ENCODE assay signal across 16 mouse cellular contexts in genomic region chr1:64104665-64105064, GRCm38 (mm10). TPM values are rescaled to one million over a fixed set of nuclear protein-coding genes. Genes with fewer than 3 reads are reported as not detected.
DNase-seq lines count a peak whose midpoint lies in the region; ATAC-seq and TF ChIP-seq lines count a peak whose summit lies in the region.
"Had no signal": no experiment of that assay in that cellular context is flagged by ENCODE, and none has a peak within 500 bp of the region (broad histone marks: within the 10 kb centered on the region; RNA-seq: fewer than 3 reads in every experiment).

No protein-coding gene starts in this region.

- H3K4me3 ChIP-seq in lung, postnatal 0 days (ENCODE audit: low read depth, low read length), result no peak overlapping the region
- H3K4me3 ChIP-seq in liver, embryonic 14.5 days (ENCODE audit: insufficient read depth in 1 of 2, low read depth in 2 of 2, low read length in 2 of 2), result no peak overlapping the region
- H3K4me3 ChIP-seq in stomach, postnatal 0 days (ENCODE audit: low read depth, low read length), result no peak overlapping the region
- H3K4me3 ChIP-seq: embryonic facial prominence, embryonic 13.5 days; forebrain, embryonic 13.5 days; limb, embryonic 10.5 days had no signal

- DNase-seq in lung, postnatal 0 days (ENCODE audit: low spot score), result peak; percentile 68
- DNase-seq in lung, postnatal 14 days, result no peak
- no peak for DNase-seq in liver, embryonic 14.5 days (ENCODE audit: low read depth in 3 of 3, low spot score in 3 of 3)
- DNase-seq in stomach, postnatal 0 days (ENCODE audit: low spot score), result peak; percentile 28
- DNase-seq in urinary bladder, postnatal 25 days (ENCODE audit: low spot score), result no peak
- DNase-seq in left cerebral cortex, postnatal 25 days (ENCODE audit: low spot score in 2 of 2), result no peak
- DNase-seq: cerebellum, adult 9-10 months; gastrocnemius, postnatal 25 days; heart, postnatal 14 days; kidney, adult 8-10 months; thymus, postnatal 36 days had no signal

- H3K9ac ChIP-seq in lung, postnatal 0 days (replicated peaks; ENCODE audit: low read depth), result no peak overlapping the region
- H3K9ac ChIP-seq in liver, embryonic 14.5 days (replicated peaks), result no peak overlapping the region
- no peak overlapping the region for H3K9ac ChIP-seq in stomach, postnatal 0 days (ENCODE audit: low read length)
- H3K9ac ChIP-seq: embryonic facial prominence, embryonic 13.5 days; forebrain, embryonic 13.5 days had no signal

- H3K4me1 ChIP-seq in lung, postnatal 0 days (ENCODE audit: insufficient read depth, low read depth, low read length), result peaks cover 5% of the 10 kb centered on the region; the same call in 1 of the 2 replicates
- peaks cover 2 to 31% of the 10 kb centered on the region in 2 experiments for H3K4me1 ChIP-seq in liver, embryonic 14.5 days (replicated peaks; ENCODE audit: control insufficient read depth in 2 of 2, insufficient read depth in 2 of 2, low read length in 1 of 2)
- no peaks in the 10 kb centered on the region for H3K4me1 ChIP-seq in stomach, postnatal 0 days (replicated peaks; ENCODE audit: control insufficient read depth, insufficient read depth)

- no peaks in the 10 kb centered on the region for H3K9me3 ChIP-seq in lung, postnatal 0 days (ENCODE audit: low read length)
- H3K9me3 ChIP-seq in liver, embryonic 14.5 days (ENCODE audit: control insufficient read depth, low read length), result no peaks in the 10 kb centered on the region
- no peaks in the 10 kb centered on the region for H3K9me3 ChIP-seq in stomach, postnatal 0 days (ENCODE audit: control insufficient read depth, low read length)
- H3K9me3 ChIP-seq: embryonic facial prominence, embryonic 13.5 days; forebrain, embryonic 13.5 days; limb, embryonic 10.5 days had no signal

- ATAC-seq in lung, postnatal 0 days, result peak; percentile 86
- ATAC-seq in granulocyte monocyte progenitor cell, adult 5-6 weeks (replicated peaks; ENCODE audit: poor library complexity, severe bottlenecking), result peak; percentile 89
- ATAC-seq in liver, embryonic 14.5 days (ENCODE audit: insufficient read depth), result peak; percentile 37; the same call in 1 of the 2 replicates
- ATAC-seq in stomach, postnatal 0 days (ENCODE audit: low FRiP score, low TSS enrichment), result peak; percentile 89
- ATAC-seq: forebrain, embryonic 13.5 days had no signal

- H3K27ac ChIP-seq in lung, postnatal 0 days (ENCODE audit: low read length), result peak overlapping the region; percentile 7; the same call in 1 of the 2 replicates
- H3K27ac ChIP-seq in liver, embryonic 14.5 days, result no peak overlapping the region
- peak overlapping the region; percentile 70 for H3K27ac ChIP-seq in stomach, postnatal 0 days (replicated peaks)
- H3K27ac ChIP-seq: embryonic facial prominence, embryonic 13.5 days; forebrain, embryonic 13.5 days; limb, embryonic 10.5 days; macrophage had no signal

- TF ChIP-seq EP300 in lung, postnatal 0 days (IDR thresholded peaks at IDR 0.05), result peak; percentile 73; the same call in 1 of the 2 replicates
- no peak for TF ChIP-seq EP300 in liver, embryonic 14.5 days (IDR thresholded peaks at IDR 0.05; ENCODE audit: low read depth)
- no peak for TF ChIP-seq EP300 in stomach, postnatal 0 days (optimal IDR thresholded peaks at IDR 0.05)

- WGBS in lung, postnatal 0 days, result 33% methylated on average over 3 of the region's 3 CpGs
- 42% methylated on average over 3 of the region's 3 CpGs for WGBS in liver, embryonic 14.5 days (ENCODE audit: insufficient replicate concordance)
- 59% methylated on average over 3 of the region's 3 CpGs for WGBS in stomach, postnatal 0 days

- no peaks in the 10 kb centered on the region for H3K27me3 ChIP-seq in lung, postnatal 0 days (replicated peaks; ENCODE audit: insufficient read depth, low read length)
- H3K27me3 ChIP-seq in liver, embryonic 14.5 days (ENCODE audit: control insufficient read depth, insufficient read depth, low read length), result no peaks in the 10 kb centered on the region
- no peaks in the 10 kb centered on the region for H3K27me3 ChIP-seq in stomach, postnatal 0 days (ENCODE audit: control insufficient read depth, insufficient read depth, low read length)
- H3K27me3 ChIP-seq: embryonic facial prominence, embryonic 13.5 days; forebrain, embryonic 13.5 days had no signal

- no peak overlapping the region for H3K4me2 ChIP-seq in lung, postnatal 0 days (replicated peaks; ENCODE audit: low read depth, low read length)
- H3K4me2 ChIP-seq in liver, embryonic 14.5 days (ENCODE audit: low read depth), result no peak overlapping the region
- H3K4me2 ChIP-seq in stomach, postnatal 0 days (replicated peaks; ENCODE audit: low read depth), result no peak overlapping the region
- H3K4me2 ChIP-seq: embryonic facial prominence, embryonic 13.5 days; forebrain, embryonic 13.5 days had no signal

- TF ChIP-seq CTCF in lung, postnatal 0 days (IDR thresholded peaks at IDR 0.05), result no peak
- no peak for TF ChIP-seq CTCF in liver, embryonic 14.5 days (IDR thresholded peaks at IDR 0.05; ENCODE audit: low read depth)
- no peak for TF ChIP-seq CTCF in stomach, postnatal 0 days (IDR thresholded peaks at IDR 0.05; ENCODE audit: low read depth)

- intact Hi-C loops in left cerebral cortex, postnatal 25 days (cut with DNase I), result no loop called here

- H3K36me3 ChIP-seq in lung, postnatal 0 days (ENCODE audit: insufficient read depth, low read length), result no peaks in the 10 kb centered on the region
- H3K36me3 ChIP-seq in liver, embryonic 14.5 days (replicated peaks; ENCODE audit: control insufficient read depth, insufficient read depth, low read depth), result no peaks in the 10 kb centered on the region
- peaks cover 3% of the 10 kb centered on the region; the same call in 1 of the 2 replicates for H3K36me3 ChIP-seq in stomach, postnatal 0 days (ENCODE audit: control insufficient read depth, insufficient read depth, low read length)

RNA-seq across cellular contexts. Expression of gene Klf7, which starts 17.4 kb away (rescaled TPM):
- 40.9 and 47.9 TPM in 2 replicates for polyA plus RNA-seq in lung, postnatal 0 days (2015; fragmentation: Nextera tagmentation; extraction: Ambion mirVana)
- total RNA-seq in granulocyte monocyte progenitor cell, adult 5-6 weeks (2014; fragmentation: Nextera tagmentation), result 5.0 and 8.5 TPM in 2 replicates
- 6.3 and 12.4 TPM in 2 replicates for total RNA-seq in granulocyte monocyte progenitor cell, adult 5-6 weeks (2017)
- 1.4 and 1.7 TPM in 2 replicates for polyA plus RNA-seq in liver, embryonic 14.5 days (2012; rRNA removed)
- 3.6 and 4.9 TPM in 2 replicates for polyA plus RNA-seq in liver, embryonic 14.5 days (2014; fragmentation: Nextera tagmentation; extraction: Ambion mirVana)
- 15.4 and 16.4 TPM in 2 replicates for polyA plus RNA-seq in stomach, postnatal 0 days (2015; fragmentation: Nextera tagmentation; extraction: Ambion mirVana)
- 10 to 100 TPM; 40.9 to 44.0 TPM for total RNA-seq in left cerebral cortex, postnatal 25 days (2021)

Comparison
In these comparisons a context has a peak if more than half of its experiments do, and no peak if none do; other contexts are left out.
1. DNase-seq: peak in lung, postnatal 0 days (single experiment) and stomach, postnatal 0 days (single experiment); none in lung, postnatal 14 days (single experiment), liver, embryonic 14.5 days (0 of 3), urinary bladder, postnatal 25 days (single experiment) and left cerebral cortex, postnatal 25 days (0 of 2).
2. ATAC-seq: peak in every context shown above with its lines; median percentile 89 in granulocyte monocyte progenitor cell, adult 5-6 weeks; 89 in stomach, postnatal 0 days; 86 in lung, postnatal 0 days; 37 in liver, embryonic 14.5 days.